ENCODE assay signal across 27 mouse cellular contexts in genomic region chr9:30963780-30964179, GRCm38 (mm10). TPM values are rescaled to one million over a fixed set of nuclear protein-coding genes. Genes with fewer than 3 reads are reported as not detected.
DNase-seq lines count a peak whose midpoint lies in the region; ATAC-seq and TF ChIP-seq lines count a peak whose summit lies in the region.
"Had no signal": no experiment of that assay in that cellular context is flagged by ENCODE, and none has a peak within 500 bp of the region (broad histone marks: within the 10 kb centered on the region; RNA-seq: fewer than 3 reads in every experiment).

No protein-coding gene starts in this region.

- H3K27ac ChIP-seq in lung, postnatal 0 days (ENCODE audit: low read length): no peak overlapping the region
- H3K27ac ChIP-seq: forebrain, embryonic 15.5 days; hindbrain, embryonic 12.5 days; limb, embryonic 10.5 days had no signal

- DNase-seq in gastrocnemius, postnatal 14 days: peak; percentile 32
- no peak for DNase-seq in gastrocnemius, postnatal 10 days
- peak; percentile 31 to 51 for DNase-seq in heart, postnatal 36 days
- DNase-seq in heart, adult 8-10 months (ENCODE audit: low spot score): no peak
- no peak for DNase-seq in lung, postnatal 0 days (ENCODE audit: low spot score)
- DNase-seq in skeletal muscle tissue, adult 2 months (ENCODE audit: low read depth, low spot score): peak; percentile 24
- no peak for DNase-seq in thymus, postnatal 10 days (ENCODE audit: low spot score in 2 of 2)
- DNase-seq: adrenal gland, postnatal 14 days; cerebellum, adult 2 months; cerebellum, postnatal 36 days; gastrocnemius, postnatal 25 days; kidney, postnatal 14 days; liver; liver, postnatal 0 days; right cerebral cortex, adult 18-20 months; right cerebral cortex, postnatal 4 days; thymus, postnatal 36 days had no signal

- H3K4me2 ChIP-seq in lung, postnatal 0 days (replicated peaks; ENCODE audit: low read depth, low read length): no peak overlapping the region
- H3K4me2 ChIP-seq: embryonic facial prominence, embryonic 15.5 days; forebrain, embryonic 15.5 days; heart, embryonic 13.5 days; hindbrain, embryonic 12.5 days; midbrain, embryonic 11.5 days; neural tube, embryonic 15.5 days; stomach, embryonic 15.5 days had no signal

- no peak overlapping the region for H3K9ac ChIP-seq in lung, postnatal 0 days (replicated peaks; ENCODE audit: low read depth)
- H3K9ac ChIP-seq: embryonic facial prominence, embryonic 15.5 days; forebrain, embryonic 15.5 days; heart, embryonic 13.5 days; hindbrain, embryonic 12.5 days; liver, postnatal 0 days; neural tube, embryonic 15.5 days; stomach, embryonic 15.5 days had no signal

- no peaks in the 10 kb centered on the region for H3K36me3 ChIP-seq in lung, postnatal 0 days (ENCODE audit: insufficient read depth, low read length)
- H3K36me3 ChIP-seq: embryonic facial prominence, embryonic 15.5 days; forebrain, embryonic 15.5 days; heart, embryonic 13.5 days; hindbrain, embryonic 12.5 days; limb, embryonic 10.5 days; neural tube, embryonic 15.5 days; stomach, embryonic 15.5 days had no signal

- TF ChIP-seq CTCF in lung, postnatal 0 days (IDR thresholded peaks at IDR 0.05): no peak

- 69% methylated on average over 4 of the region's 4 CpGs for WGBS in lung, postnatal 0 days

- TF ChIP-seq EP300 in lung, postnatal 0 days (IDR thresholded peaks at IDR 0.05): no peak

- no peaks in the 10 kb centered on the region for H3K27me3 ChIP-seq in lung, postnatal 0 days (replicated peaks; ENCODE audit: insufficient read depth, low read length)
- H3K27me3 ChIP-seq: embryonic facial prominence, embryonic 15.5 days; forebrain, embryonic 15.5 days; hindbrain, embryonic 12.5 days; neural tube, embryonic 15.5 days; stomach, embryonic 15.5 days had no signal

- H3K4me3 ChIP-seq in lung, postnatal 0 days (ENCODE audit: low read depth, low read length): no peak overlapping the region
- H3K4me3 ChIP-seq: embryonic facial prominence, embryonic 15.5 days; forebrain, embryonic 15.5 days; heart, embryonic 13.5 days; hindbrain, embryonic 12.5 days; limb, embryonic 10.5 days; neural tube, embryonic 15.5 days; stomach, embryonic 15.5 days had no signal

- H3K4me1 ChIP-seq in lung, postnatal 0 days (ENCODE audit: insufficient read depth, low read depth, low read length): no peaks in the 10 kb centered on the region
- H3K4me1 ChIP-seq: forebrain, embryonic 15.5 days; hindbrain, embryonic 12.5 days; neural tube, embryonic 15.5 days had no signal

- peak; percentile 48 for ATAC-seq in lung, postnatal 0 days
- ATAC-seq: forebrain, embryonic 15.5 days; intestine, postnatal 0 days; liver, postnatal 0 days had no signal

- intact Hi-C loops in gastrocnemius, postnatal 14 days (cut with DNase I; ENCODE audit: low total_unique reads): no loop called here
- intact Hi-C loops in heart, postnatal 36 days (cut with DNase I): no loop called here

- no peaks in the 10 kb centered on the region for H3K9me3 ChIP-seq in lung, postnatal 0 days (ENCODE audit: low read length)
- H3K9me3 ChIP-seq: embryonic facial prominence, embryonic 15.5 days; forebrain, embryonic 15.5 days; heart, embryonic 13.5 days; hindbrain, embryonic 12.5 days; limb, embryonic 10.5 days; neural tube, embryonic 15.5 days; stomach, embryonic 15.5 days had no signal

RNA-seq across cellular contexts. Expression of gene Adamts8, which starts 21.4 kb away (rescaled TPM):
- total RNA-seq in gastrocnemius, postnatal 14 days (2021): 1 to 10 TPM; 3.8 to 4.2 TPM
- total RNA-seq in gastrocnemius, postnatal 10 days (2021): 10 to 100 TPM; 10.1 to 11.8 TPM
- total RNA-seq in heart, postnatal 36 days (2021): 1 to 10 TPM; 3.2 to 4.0 TPM
- total RNA-seq in heart, adult 8-10 months (2022): 1 to 10 TPM; 2.2 to 3.3 (median 2.9) TPM
- polyA plus RNA-seq in lung, postnatal 0 days (2015; fragmentation: Nextera tagmentation; extraction: Ambion mirVana): 10.5 and 10.7 TPM in 2 replicates
- total RNA-seq: megakaryocyte progenitor cell, adult 5-6 weeks had no signal

RNA-seq across cellular contexts. Expression of gene Adamts15, which starts 41.5 kb away (rescaled TPM):
- total RNA-seq in gastrocnemius, postnatal 14 days (2021): 1 to 10 TPM; 3.9 to 5.8 TPM
- 1 to 10 TPM; 6.1 to 6.8 TPM for total RNA-seq in gastrocnemius, postnatal 10 days (2021)
- 1 to 10 TPM; 5.5 to 7.0 TPM for total RNA-seq in heart, postnatal 36 days (2021)
- total RNA-seq in heart, adult 8-10 months (2022): 1 to 10 TPM; 4.6 to 7.1 (median 5.9) TPM
- polyA plus RNA-seq in lung, postnatal 0 days (2015; fragmentation: Nextera tagmentation; extraction: Ambion mirVana): 8.7 and 10.2 TPM in 2 replicates

Comparison
In these comparisons a context has a peak if more than half of its experiments do, and no peak if none do; other contexts are left out.
1. DNase-seq: peak in gastrocnemius, postnatal 14 days (single experiment), heart, postnatal 36 days (2 of 2) and skeletal muscle tissue, adult 2 months (single experiment); none in gastrocnemius, postnatal 10 days (single experiment), heart, adult 8-10 months (single experiment), lung, postnatal 0 days (single experiment) and thymus, postnatal 10 days (0 of 2).